Mouse (Mus musculus) frontal cortex, adult (tissue): Measurements from ENCODE around the gene Gm21863.
A peak's percentile ranks its signal among the peaks of the same experiment; 100 is the strongest.
"Not testable (repeated sequence)": the region's sequence is repeated elsewhere in the genome, so short reads cannot be mapped to it uniquely, and the experiment has no call there.

ENCODE experiments used
- ATAC-seq: cut with Nextera tagmentation; 2 replicates; pipeline ENCODE4 v1.9.2; 2017; ENCODE audit warnings: mild to moderate bottlenecking, moderate library complexity, mixed read lengths; ENCODE audit not compliant: low TSS enrichment

The Gm21863 gene

DNA sequence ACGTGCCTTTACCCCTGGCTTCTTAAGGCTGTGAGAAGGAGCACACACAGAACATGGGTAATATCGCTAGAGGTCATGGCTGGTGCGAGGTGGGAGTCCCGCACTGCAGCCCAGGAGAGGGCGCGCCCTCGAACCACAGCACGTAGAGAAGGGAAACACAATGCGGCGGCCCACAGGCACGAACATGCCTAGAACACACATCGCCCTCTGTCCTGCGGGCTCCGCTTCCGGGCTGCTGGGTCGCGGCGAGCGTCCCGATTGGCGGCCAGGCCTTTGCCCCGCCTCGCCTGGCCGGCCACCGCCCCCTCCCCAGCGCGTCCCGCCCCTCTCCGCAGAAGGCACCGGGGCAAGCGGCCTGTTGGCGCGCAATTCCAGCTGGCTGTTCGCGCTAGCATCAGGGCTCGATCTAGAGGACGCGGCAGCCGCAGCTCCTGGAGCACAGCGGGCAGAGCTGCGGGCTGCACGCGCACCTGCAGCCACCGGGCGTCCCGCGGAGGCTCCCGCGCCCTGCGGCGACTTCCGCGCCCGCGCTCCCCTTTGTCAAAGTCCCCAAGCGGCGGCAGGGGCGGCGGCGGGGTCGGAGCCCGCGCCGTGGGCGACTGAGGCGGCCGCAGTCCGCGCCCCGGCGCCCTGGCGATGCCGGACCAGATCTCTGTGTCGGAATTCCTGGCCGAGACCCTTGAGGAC, at the start of gene Gm21863:
TSS of gene Gm21863 (plus strand) at position 637 of the 687 bp plus-strand sequence.
- ATAC-seq = peak; percentile 81

DNA sequence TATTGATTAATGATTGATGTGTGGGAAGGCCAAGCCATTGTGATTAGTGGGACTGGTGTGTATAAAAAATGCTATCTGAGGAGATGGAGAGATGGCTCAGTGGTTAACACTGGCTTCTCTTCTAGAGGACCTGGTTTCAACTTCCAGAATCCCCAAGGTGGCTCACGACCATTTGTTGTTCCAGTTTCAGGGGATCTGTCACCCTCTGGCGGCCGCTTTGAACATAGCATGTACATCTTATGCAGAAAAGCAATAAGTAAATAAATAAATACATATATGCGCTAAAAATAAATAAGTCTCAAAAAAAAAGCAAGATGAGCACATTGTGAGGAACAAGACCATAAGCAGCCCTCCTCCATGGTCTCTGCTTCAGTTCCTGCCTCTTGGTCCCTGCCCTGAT, 26.3 kb upstream of the Gm21863 start:
- not testable (repeated sequence) for ATAC-seq
